In the genomic region with DNA sequence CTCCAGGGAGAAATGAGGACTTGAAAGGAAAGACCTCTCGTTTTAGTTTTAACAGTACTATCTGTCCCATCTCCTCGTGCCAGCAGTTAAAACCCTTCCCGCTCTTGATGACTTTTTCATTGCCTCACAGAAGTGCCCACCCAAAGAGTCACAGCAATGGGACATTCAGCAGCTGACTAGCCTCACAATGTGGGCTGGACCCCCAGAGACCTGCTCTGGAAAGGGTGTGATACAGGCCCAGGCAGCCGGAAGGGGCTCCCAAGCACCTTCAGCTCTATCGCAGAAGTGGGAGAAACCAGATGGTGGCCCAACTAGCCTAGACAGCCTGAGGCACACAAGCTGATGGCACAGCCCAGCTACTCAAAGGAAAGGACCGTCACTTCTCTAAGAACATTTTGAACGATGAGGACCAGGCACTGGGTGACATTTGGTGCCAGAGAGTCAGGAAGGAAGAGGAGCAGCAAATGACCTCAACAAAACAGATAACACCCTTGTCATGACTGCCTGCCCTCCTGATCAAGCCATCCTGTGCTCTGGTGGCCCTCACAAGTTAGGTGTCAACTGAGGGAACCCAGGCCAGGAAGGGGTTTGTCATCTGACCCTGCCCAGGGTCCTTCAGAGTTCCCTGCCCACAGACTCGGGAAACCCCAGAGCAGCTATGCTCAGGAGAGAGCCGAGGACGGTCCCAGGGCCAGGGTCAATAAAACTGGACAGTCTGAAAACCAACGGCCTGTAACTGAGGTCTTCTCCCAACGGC, we compare ENCODE assay signal across 8 mouse cellular contexts. TPM values are rescaled to one million over a fixed set of nuclear protein-coding genes. Genes with fewer than 3 reads are reported as not detected.
DNase-seq lines count a peak whose midpoint lies in the region; ATAC-seq and TF ChIP-seq lines count a peak whose summit lies in the region.

No protein-coding gene starts in this region.

- peak; percentile 65 to 84 for DNase-seq in adrenal gland, adult (ENCODE audit: inconsistent age in 2 of 2, low spot score in 1 of 2)
- no peak for DNase-seq in adrenal gland, postnatal 4 days (ENCODE audit: low spot score in 2 of 2)
- peak; percentile 36 to 46 for DNase-seq in B cell, adult 2 months
- no peak for DNase-seq in liver, embryonic 13.5 days
- no peak for DNase-seq in testis, postnatal 14 days (ENCODE audit: low spot score)

- peaks cover 24% of the 10 kb centered on the region for H3K27me3 ChIP-seq in forebrain, embryonic 16.5 days (replicated peaks; ENCODE audit: control insufficient read depth, insufficient read depth, low read length)
- H3K27me3 ChIP-seq in liver, embryonic 13.5 days: peaks cover 14% of the 10 kb centered on the region
- H3K27me3 ChIP-seq in small intestine, adult 2 months (ENCODE audit: control insufficient read depth, insufficient read depth, low read length): no peaks in the 10 kb centered on the region

- TF ChIP-seq CTCF in small intestine, adult 2 months (IDR thresholded peaks at IDR 0.05; ENCODE audit: extremely low read depth, insufficient read length, insufficient replicate concordance, low read depth, low read length): no peak

- H3K9me3 ChIP-seq in forebrain, embryonic 16.5 days (ENCODE audit: control insufficient read depth, low read length): no peaks in the 10 kb centered on the region
- H3K9me3 ChIP-seq in liver, embryonic 13.5 days (replicated peaks): no peaks in the 10 kb centered on the region

- no peaks in the 10 kb centered on the region for H3K36me3 ChIP-seq in forebrain, embryonic 16.5 days (ENCODE audit: control insufficient read depth, insufficient read depth)
- 0 out of 2 replicates have a peak, but pooled peaks cover 4% of the 10 kb centered on the region for H3K36me3 ChIP-seq in liver, embryonic 13.5 days
- H3K36me3 ChIP-seq in small intestine, adult 2 months (ENCODE audit: control insufficient read depth, insufficient read depth, low read length): no peaks in the 10 kb centered on the region; the same call in 1 of the 2 replicates

- 54% methylated on average over 12 of the region's 12 CpGs for WGBS in forebrain, embryonic 16.5 days
- 10% methylated on average over 12 of the region's 12 CpGs for WGBS in liver, embryonic 13.5 days (ENCODE audit: insufficient replicate concordance)
- WGBS in small intestine, adult 2 months: 41% methylated on average over 12 of the region's 12 CpGs

- no peak; the same call in 1 of the 2 replicates for TF ChIP-seq POLR2A in small intestine, adult 2 months (IDR thresholded peaks at IDR 0.05; ENCODE audit: low read depth, low read length)

- peaks cover 35% of the 10 kb centered on the region for H3K4me1 ChIP-seq in forebrain, embryonic 16.5 days (replicated peaks; ENCODE audit: control insufficient read depth, insufficient read depth, low read length)
- peaks cover 82% of the 10 kb centered on the region for H3K4me1 ChIP-seq in liver, embryonic 13.5 days (replicated peaks)
- peaks cover 30% of the 10 kb centered on the region for H3K4me1 ChIP-seq in small intestine, adult 2 months (ENCODE audit: control insufficient read depth, insufficient read depth, insufficient read length, low read length)

- peak overlapping the region; percentile 97 for H3K4me2 ChIP-seq in forebrain, embryonic 16.5 days (ENCODE audit: low read length)
- peak overlapping the region; percentile 98 for H3K4me2 ChIP-seq in liver, embryonic 13.5 days

- H3K9ac ChIP-seq in forebrain, embryonic 16.5 days (replicated peaks; ENCODE audit: low read depth, low read length): no peak overlapping the region
- peak overlapping the region; percentile 89 for H3K9ac ChIP-seq in liver, embryonic 13.5 days

- no peak overlapping the region for H3K27ac ChIP-seq in forebrain, embryonic 16.5 days (ENCODE audit: low read length)
- peak overlapping the region; percentile 90 for H3K27ac ChIP-seq in liver, embryonic 13.5 days
- peak overlapping the region; percentile 39 for H3K27ac ChIP-seq in small intestine, adult 2 months (ENCODE audit: insufficient read depth, low read depth, low read length)

- H3K4me3 ChIP-seq in forebrain, embryonic 16.5 days (replicated peaks; ENCODE audit: low read length): peak overlapping the region; percentile 58
- H3K4me3 ChIP-seq in liver, embryonic 13.5 days (replicated peaks): peak overlapping the region; percentile 88
- H3K4me3 ChIP-seq in small intestine, adult 2 months (ENCODE audit: low read depth, low read length): peak overlapping the region; percentile 94

- ATAC-seq in forebrain, embryonic 16.5 days: no peak
- ATAC-seq in liver, embryonic 13.5 days (ENCODE audit: low read depth): no peak
- no peak for ATAC-seq in frontal cortex, adult (ENCODE audit: low TSS enrichment)

RNA-seq across cellular contexts. Expression of a gene that starts 2.3 kb away (rescaled TPM):
- 10 to 100 TPM; 49.7 to 54.1 TPM for total RNA-seq in adrenal gland, postnatal 4 days (2021)
- polyA plus RNA-seq in forebrain, embryonic 16.5 days (2015; fragmentation: Nextera tagmentation; extraction: Ambion mirVana): 5.5 and 5.9 TPM in 2 replicates
- polyA plus RNA-seq in liver, embryonic 13.5 days (2015; fragmentation: Nextera tagmentation; extraction: Ambion mirVana): 6.1 TPM in 2 replicates
- 62.5 and 88.1 TPM in 2 replicates for polyA plus RNA-seq in small intestine, adult 2 months (2012; rRNA removed)

RNA-seq across cellular contexts. Expression of a gene that starts 13.6 kb away (rescaled TPM):
- total RNA-seq in adrenal gland, postnatal 4 days (2021): 10 to 100 TPM; 12.8 to 13.6 TPM
- polyA plus RNA-seq in forebrain, embryonic 16.5 days (2015; fragmentation: Nextera tagmentation; extraction: Ambion mirVana): 55.7 TPM in 2 replicates
- polyA plus RNA-seq in liver, embryonic 13.5 days (2015; fragmentation: Nextera tagmentation; extraction: Ambion mirVana): 3.7 and 4.0 TPM in 2 replicates
- 98.0 and 283 TPM in 2 replicates for polyA plus RNA-seq in small intestine, adult 2 months (2012; rRNA removed)

Comparison
In these comparisons a context has a peak if more than half of its experiments do, and no peak if none do; other contexts are left out.
1. DNase-seq: peak in adrenal gland, adult (2 of 2) and B cell, adult 2 months (2 of 2); none in adrenal gland, postnatal 4 days (0 of 2), liver, embryonic 13.5 days (single experiment) and testis, postnatal 14 days (single experiment).
2. RNA of a gene that starts 13.6 kb away (polyA plus RNA-seq): 98.0 to 283 TPM in small intestine, adult 2 months and 55.7 TPM in forebrain, embryonic 16.5 days; 3.7 to 4.0 TPM in liver, embryonic 13.5 days; every median in the first group is over 10 times any median in the second.
3. Peak in every context shown above with its lines, with median percentiles within 50 percentile points of each other: H3K4me3 ChIP-seq.